Mouse (Mus musculus) liver, embryonic 14 days (tissue): ENCODE results near the gene Gm10184. TPM values are rescaled to one million over a fixed set of nuclear protein-coding genes. Genes with fewer than 3 reads are reported as not detected.

ENCODE experiments used
- polyA plus RNA-seq: library from polyadenylated mRNA; depleted of rRNA; stranded (reverse); fragments of >200 nt; gene quantifications from 2 replicates; pipeline ENCODE4 v1.2.3, GENCODE M21; 2012; rRNA removed

Gm10184 gene
- 8.5 and 13.0 TPM in 2 replicates for polyA plus RNA-seq

DNA sequence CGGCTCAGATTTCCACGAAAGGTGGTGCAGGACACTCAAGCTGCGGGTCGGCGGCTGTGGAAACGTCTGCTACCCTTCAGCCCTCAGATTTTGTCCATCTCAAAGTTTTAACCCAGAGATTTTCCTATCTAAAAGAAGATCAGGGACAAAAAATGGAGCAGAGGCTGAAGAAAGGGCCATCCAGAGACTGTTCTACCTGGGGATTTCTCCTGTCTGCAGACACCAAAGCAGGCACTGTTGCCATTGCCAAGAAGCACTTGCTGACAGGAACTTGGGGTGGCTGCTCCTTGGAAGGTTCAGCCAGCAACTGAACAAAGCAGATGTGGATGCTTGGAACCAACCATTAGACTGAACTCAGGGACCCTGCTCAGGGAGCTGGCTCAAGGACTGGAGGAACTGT is at the start of gene Gm10184:
Gene Gm10184, minus strand, starts transcription at position 101 of the 400 bp plus-strand sequence.

